Mouse (Mus musculus) hindbrain, embryonic 13.5 days (tissue): ENCODE results near the gene Vps37c. TPM values are rescaled to one million over a fixed set of nuclear protein-coding genes. Genes with fewer than 3 reads are reported as not detected.

Source experiments
- ATAC-seq: fragments of 200-750 bp; cut with Nextera tagmentation; 2 replicates; pipeline ENCODE4 v1.8.0; 2017; ENCODE audit warnings: moderate TSS enrichment; ENCODE audit not compliant: low FRiP score
- H3K27ac ChIP-seq: fragments of 300-500 bp; sonication (generic); 2 replicates; pipeline ENCODE4 v1.5.1; 2015; ENCODE audit warnings: inconsistent platforms, mild to moderate bottlenecking, moderate library complexity
- H3K27me3 ChIP-seq: fragments of 300-500 bp; sonication (generic); 2 replicates; pipeline ENCODE4 v1.6.1; 2015; ENCODE audit warnings: mild to moderate bottlenecking, inconsistent platforms
- H3K36me3 ChIP-seq: fragments of 300-500 bp; sonication (generic); 2 replicates; pipeline ENCODE4 v1.6.1; 2015; ENCODE audit warnings: mild to moderate bottlenecking, inconsistent platforms
- H3K4me1 ChIP-seq: fragments of 300-500 bp; sonication (generic); replicated peaks from 2 replicates; pipeline ENCODE4 v1.6.1; 2015; ENCODE audit warnings: inconsistent platforms
- H3K4me2 ChIP-seq: fragments of 300-500 bp; sonication (generic); 2 replicates; pipeline ENCODE4 v1.6.1; 2015; ENCODE audit warnings: inconsistent platforms, mild to moderate bottlenecking, moderate library complexity
- H3K4me3 ChIP-seq: fragments of 300-500 bp; sonication (generic); 2 replicates; pipeline ENCODE4 v1.5.1; 2015; ENCODE audit warnings: mild to moderate bottlenecking, inconsistent platforms
- H3K9ac ChIP-seq: fragments of 300-500 bp; sonication (generic); 2 replicates; pipeline ENCODE4 v1.6.1; 2015; ENCODE audit warnings: mild to moderate bottlenecking, inconsistent platforms
- H3K9me3 ChIP-seq: fragments of 300-500 bp; sonication (generic); 2 replicates; pipeline ENCODE4 v1.6.1; 2016; ENCODE audit warnings: inconsistent platforms
- WGBS: fragments of 180-500 bp; shearing (Covaris S2); methylation state at CpG from one replicate; pipeline ENCODE4 v1.1.7; 2015; 5-methylcytosine and 5-hydroxymethylcytosine counted together
- polyA plus RNA-seq: library from polyadenylated mRNA; unstranded; fragments of >200 nt; fragmentation: Nextera tagmentation; extraction: Ambion mirVana; gene quantifications from 2 replicates; pipeline ENCODE4 v1.2.1, GENCODE M21; 2015

Vps37c gene
- 33.8 and 34.7 TPM in 2 replicates for polyA plus RNA-seq

GRCm38 (mm10) chr19:10688537-10689352 is at the start of gene Vps37c:
Gene Vps37c (plus strand): TSS chr19:10688735.
- Histone ChIP-seq H3K27ac (peak within 1 kb of the TSS; percentile 97), H3K4me3 (peak within 1 kb of the TSS; percentile 67), H3K4me1 (peaks cover 43% of the 10 kb centered on the region), H3K4me2 (peak within 1 kb of the TSS; percentile 79), H3K9ac (peak within 1 kb of the TSS; percentile 86), H3K36me3 (no peaks in the 10 kb centered on the region), H3K9me3 (no peaks in the 10 kb centered on the region), H3K27me3 (no peaks in the 10 kb centered on the region)
- WGBS = under 1% methylated on average over 74 of the region's 74 CpGs
- peak; percentile 91 for ATAC-seq

- peaks cover 16% of the 10 kb centered on the region; the same call in 1 of the 2 replicates for H3K27me3 ChIP-seq
- WGBS = 13% methylated on average over 5 of the region's 5 CpGs
- no peaks in the 10 kb centered on the region for H3K9me3 ChIP-seq
- H3K36me3 ChIP-seq = no peaks in the 10 kb centered on the region
- H3K9ac ChIP-seq = no peak overlapping the region
- no peak for ATAC-seq
- peaks cover 4% of the 10 kb centered on the region for H3K4me1 ChIP-seq
- H3K4me2 ChIP-seq = no peak overlapping the region
- no peak overlapping the region for H3K27ac ChIP-seq
- no peak overlapping the region for H3K4me3 ChIP-seq
Observed at GRCm38 (mm10) chr19:10640080-10640479, 48.5 kb upstream of the Vps37c start.

DNA sequence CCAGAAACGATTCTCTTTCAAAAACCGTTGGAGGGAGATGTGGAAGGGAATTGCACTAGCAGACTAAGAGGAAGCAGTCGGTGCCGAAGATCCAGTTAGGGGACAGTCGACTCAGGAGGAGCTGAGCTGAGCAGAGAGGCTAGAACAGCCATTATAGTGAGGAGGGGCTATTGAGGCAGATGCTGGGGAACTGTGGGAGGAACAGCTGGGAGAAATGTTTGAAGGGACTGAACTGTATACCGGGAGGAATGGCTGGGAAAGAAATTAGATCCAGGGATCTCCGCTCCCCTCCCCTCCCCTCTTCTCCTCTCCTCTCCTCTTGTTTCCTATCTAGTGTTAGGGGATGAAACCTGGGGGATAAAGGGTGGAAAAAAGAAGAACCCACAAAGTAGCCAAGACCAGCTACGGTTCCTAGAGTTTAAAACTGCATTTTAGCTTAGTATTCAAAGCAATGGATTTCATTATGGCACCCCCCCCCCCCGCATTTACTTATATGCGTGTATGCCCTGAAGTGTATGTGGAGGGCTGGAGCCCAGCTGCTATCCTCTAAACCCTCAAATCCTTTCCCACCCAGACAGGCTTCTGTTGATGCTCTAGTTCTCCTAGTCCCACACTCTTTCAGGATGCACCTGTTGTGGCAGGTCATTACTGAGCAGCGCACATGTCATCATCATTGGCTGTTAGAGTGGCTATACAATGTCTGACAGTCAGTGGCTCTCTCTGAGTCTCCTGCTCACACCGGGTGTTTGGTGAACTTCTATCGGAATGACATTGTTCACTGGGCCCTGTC is 47.8 kb upstream of the Vps37c start:
- H3K4me2 ChIP-seq = no peak overlapping the region
- H3K36me3 ChIP-seq = no peaks in the 10 kb centered on the region
- 0 out of 2 replicates have a peak overlapping the region, but pooled peaks have one; percentile 8 for H3K9ac ChIP-seq
- H3K4me1 ChIP-seq = no peaks in the 10 kb centered on the region
- H3K9me3 ChIP-seq = no peaks in the 10 kb centered on the region
- 0 out of 2 replicates have a peak, but pooled peaks cover 9% of the 10 kb centered on the region for H3K27me3 ChIP-seq
- no peak overlapping the region for H3K27ac ChIP-seq
- no peak for ATAC-seq
- 49% methylated on average over 13 of the region's 13 CpGs for WGBS
- no peak overlapping the region for H3K4me3 ChIP-seq

GRCm38 (mm10) chr19:10645616-10646015 is 42.9 kb upstream of the Vps37c start:
- Histone ChIP-seq H3K4me1 (no peaks in the 10 kb centered on the region), H3K4me3 (no peak overlapping the region), H3K27ac (no peak overlapping the region), H3K27me3 (no peaks in the 10 kb centered on the region), H3K36me3 (no peaks in the 10 kb centered on the region), H3K9ac (no peak overlapping the region), H3K9me3 (no peaks in the 10 kb centered on the region), H3K4me2 (no peak overlapping the region)
- 87% methylated on average over 2 of the region's 2 CpGs for WGBS
- no peak for ATAC-seq

DNA sequence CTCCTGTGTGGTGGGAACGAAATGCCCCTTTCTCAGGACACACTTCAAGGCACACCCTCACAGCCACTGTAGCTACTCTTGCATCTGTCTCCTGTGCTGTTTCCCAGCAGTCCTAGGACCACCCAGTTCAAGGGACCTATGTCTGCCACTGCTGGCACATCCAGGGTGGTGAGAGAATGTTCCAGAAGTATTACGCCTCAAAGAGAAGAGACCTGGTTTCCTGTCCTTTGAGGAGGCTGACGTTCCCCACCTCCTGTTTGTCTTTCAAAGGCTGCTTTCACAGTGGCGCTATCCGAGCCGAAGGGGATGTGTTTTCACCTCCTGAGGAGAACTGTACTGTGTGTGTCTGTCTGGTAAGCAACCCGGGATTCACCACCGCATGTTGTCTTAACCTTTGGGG is 40.4 kb upstream of the Vps37c start:
- H3K4me2 ChIP-seq = no peak overlapping the region
- no peaks in the 10 kb centered on the region for H3K4me1 ChIP-seq
- no peaks in the 10 kb centered on the region for H3K9me3 ChIP-seq
- ATAC-seq = no peak
- H3K36me3 ChIP-seq = no peaks in the 10 kb centered on the region
- H3K27me3 ChIP-seq = no peaks in the 10 kb centered on the region
- no peak overlapping the region for H3K4me3 ChIP-seq
- no peak overlapping the region for H3K27ac ChIP-seq
- WGBS = 77% methylated on average over 8 of the region's 8 CpGs
- no peak overlapping the region for H3K9ac ChIP-seq

GRCm38 (mm10) chr19:10656058-10656457 is 32.5 kb upstream of the Vps37c start:
- Histone ChIP-seq H3K9ac (no peak overlapping the region), H3K4me3 (no peak overlapping the region), H3K4me2 (no peak overlapping the region), H3K9me3 (no peaks in the 10 kb centered on the region), H3K36me3 (no peaks in the 10 kb centered on the region), H3K27ac (no peak overlapping the region), H3K4me1 (no peaks in the 10 kb centered on the region), H3K27me3 (no peaks in the 10 kb centered on the region)
- no peak for ATAC-seq
- 65% methylated on average over 3 of the region's 3 CpGs for WGBS

DNA sequence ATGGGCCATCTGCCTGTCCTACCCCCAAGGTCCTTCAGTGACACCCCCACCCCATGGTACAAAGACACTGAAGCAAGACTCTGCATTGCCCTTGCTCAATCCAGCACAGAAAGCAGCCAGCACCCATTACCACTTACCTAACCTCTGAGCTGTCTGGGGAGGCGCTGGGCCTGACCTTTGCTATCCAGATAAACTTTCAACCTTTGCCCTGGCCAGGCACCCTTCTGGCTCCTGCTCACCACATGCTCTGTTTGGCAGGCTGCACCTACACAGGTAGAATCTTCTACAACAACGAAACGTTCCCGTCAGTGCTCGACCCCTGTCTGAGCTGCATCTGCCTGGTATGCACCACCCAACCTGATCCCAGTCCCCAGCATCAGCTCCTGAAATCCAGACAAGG is 30.8 kb upstream of the Vps37c start:
- H3K9me3 ChIP-seq = no peaks in the 10 kb centered on the region
- H3K4me2 ChIP-seq = no peak overlapping the region
- no peaks in the 10 kb centered on the region for H3K36me3 ChIP-seq
- H3K4me1 ChIP-seq = no peaks in the 10 kb centered on the region
- H3K9ac ChIP-seq = no peak overlapping the region
- 92% methylated on average over 5 of the region's 5 CpGs for WGBS
- no peak overlapping the region for H3K4me3 ChIP-seq
- H3K27me3 ChIP-seq = no peaks in the 10 kb centered on the region
- no peak overlapping the region for H3K27ac ChIP-seq
- no peak for ATAC-seq

- Histone ChIP-seq H3K4me2 (no peak overlapping the region), H3K4me1 (no peaks in the 10 kb centered on the region), H3K9ac (no peak overlapping the region), H3K27me3 (no peaks in the 10 kb centered on the region), H3K9me3 (no peaks in the 10 kb centered on the region), H3K36me3 (no peaks in the 10 kb centered on the region), H3K27ac (no peak overlapping the region), H3K4me3 (no peak overlapping the region)
- ATAC-seq = no peak
- 83% methylated on average over 2 of the region's 2 CpGs for WGBS
Observed at GRCm38 (mm10) chr19:10658406-10658805, 30.1 kb upstream of the Vps37c start.

DNA sequence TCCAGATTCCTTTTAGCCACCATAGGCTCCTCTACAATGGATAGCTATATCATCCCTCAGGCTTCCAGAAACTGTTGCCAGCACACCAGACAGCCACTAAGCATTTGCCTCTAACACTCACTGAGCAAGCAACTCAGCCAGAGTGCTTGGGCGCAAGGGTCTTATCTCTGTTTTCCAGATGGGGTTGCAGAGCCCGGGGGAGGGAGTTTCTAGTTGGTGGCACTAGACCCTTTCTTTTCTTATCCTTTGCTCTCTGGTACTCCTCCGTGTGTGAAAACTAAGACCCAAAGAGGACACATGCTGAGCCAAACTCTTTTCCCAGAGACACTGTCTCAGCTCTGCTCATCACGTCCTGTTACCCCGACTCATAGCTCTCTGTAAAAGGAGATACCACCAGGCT is 27.2 kb upstream of the Vps37c start:
- Histone ChIP-seq H3K27ac (no peak overlapping the region), H3K9ac (no peak overlapping the region), H3K9me3 (no peaks in the 10 kb centered on the region), H3K27me3 (0 out of 2 replicates have a peak, but pooled peaks cover 4% of the 10 kb centered on the region), H3K36me3 (no peaks in the 10 kb centered on the region), H3K4me3 (no peak overlapping the region), H3K4me1 (no peaks in the 10 kb centered on the region), H3K4me2 (no peak overlapping the region)
- no peak for ATAC-seq
- 74% methylated on average over 5 of the region's 5 CpGs for WGBS

DNA sequence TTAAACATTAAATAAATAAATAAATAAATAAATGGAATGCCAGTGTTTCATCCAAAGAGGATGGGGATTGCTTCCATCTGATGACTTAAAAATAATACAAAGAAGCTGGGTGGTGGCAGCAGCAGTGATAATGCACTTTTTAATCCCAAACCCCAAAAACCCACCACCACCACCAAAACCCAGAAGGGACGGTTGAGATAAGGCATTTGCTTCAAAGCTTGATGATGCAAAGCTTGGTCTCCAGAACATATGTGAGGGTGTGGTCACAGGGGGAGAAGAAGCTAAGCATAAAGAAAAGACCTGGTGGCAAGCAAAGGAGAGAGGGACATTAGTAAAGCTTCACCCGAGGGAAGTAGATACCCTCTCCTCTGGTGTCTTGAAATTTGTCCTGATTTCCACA is 26.6 kb upstream of the Vps37c start:
- H3K9ac ChIP-seq = no peak overlapping the region
- no peak overlapping the region for H3K4me2 ChIP-seq
- no peaks in the 10 kb centered on the region for H3K4me1 ChIP-seq
- no peaks in the 10 kb centered on the region for H3K36me3 ChIP-seq
- no peak overlapping the region for H3K27ac ChIP-seq
- 0 out of 2 replicates have a peak, but pooled peaks cover 4% of the 10 kb centered on the region for H3K27me3 ChIP-seq
- H3K4me3 ChIP-seq = no peak overlapping the region
- 85% methylated on average over 2 of the region's 2 CpGs for WGBS
- ATAC-seq = no peak
- H3K9me3 ChIP-seq = no peaks in the 10 kb centered on the region

GRCm38 (mm10) chr19:10662665-10663064 is 25.9 kb upstream of the Vps37c start:
- no peaks in the 10 kb centered on the region for H3K36me3 ChIP-seq
- H3K9me3 ChIP-seq = no peaks in the 10 kb centered on the region
- no peak overlapping the region for H3K27ac ChIP-seq
- 79% methylated on average over 3 of the region's 3 CpGs for WGBS
- H3K4me2 ChIP-seq = no peak overlapping the region
- no peak overlapping the region for H3K4me3 ChIP-seq
- no peak for ATAC-seq
- no peaks in the 10 kb centered on the region for H3K4me1 ChIP-seq
- H3K27me3 ChIP-seq = 0 out of 2 replicates have a peak, but pooled peaks cover 4% of the 10 kb centered on the region
- H3K9ac ChIP-seq = no peak overlapping the region

- ATAC-seq = 0 out of 2 replicates have a peak, but pooled peaks have one; percentile 19
- H3K9me3 ChIP-seq = no peaks in the 10 kb centered on the region
- H3K4me3 ChIP-seq = no peak overlapping the region
- no peak overlapping the region for H3K4me2 ChIP-seq
- no peaks in the 10 kb centered on the region for H3K4me1 ChIP-seq
- no peak overlapping the region for H3K9ac ChIP-seq
- no peak overlapping the region for H3K27ac ChIP-seq
- WGBS = 63% methylated on average over 3 of the region's 3 CpGs
- H3K27me3 ChIP-seq = 0 out of 2 replicates have a peak, but pooled peaks cover 4% of the 10 kb centered on the region
- no peaks in the 10 kb centered on the region for H3K36me3 ChIP-seq
Observed at GRCm38 (mm10) chr19:10665093-10665492, 23.4 kb upstream of the Vps37c start.
